Mouse (Mus musculus) embryonic facial prominence, embryonic 14.5 days (tissue): ENCODE measurements around the gene Myo1e. TPM values are rescaled to one million over a fixed set of nuclear protein-coding genes. Genes with fewer than 3 reads are reported as not detected.

Source experiments
- ATAC-seq: fragments of 200-750 bp; cut with Nextera tagmentation; 2 replicates; pipeline ENCODE4 v1.8.0; 2017; ENCODE audit warnings: low read depth, moderate number of reproducible peaks, moderate TSS enrichment
- DNase-seq: peaks from one replicate; pipeline ENCODE4 v3.0.0-alpha.2; 2015; ENCODE audit warnings: low spot score
- H3K27ac ChIP-seq: fragments of 300-500 bp; sonication (generic); replicated peaks from 2 replicates; pipeline ENCODE4 v1.5.1; 2014; ENCODE audit warnings: low read depth, mild to moderate bottlenecking, low read length, moderate library complexity
- H3K27me3 ChIP-seq: fragments of 300-500 bp; sonication (generic); replicated peaks from 2 replicates; pipeline ENCODE4 v1.6.1; 2014; ENCODE audit warnings: low read length; ENCODE audit not compliant: control insufficient read depth, insufficient read depth
- H3K36me3 ChIP-seq: fragments of 300-500 bp; sonication (generic); 2 replicates; pipeline ENCODE4 v1.6.1; 2014; ENCODE audit warnings: low read length, mixed read lengths; ENCODE audit not compliant: control insufficient read depth, insufficient read depth
- H3K4me1 ChIP-seq: fragments of 300-500 bp; sonication (generic); 2 replicates; pipeline ENCODE4 v1.6.1; 2014; ENCODE audit warnings: antibody characterized with exemption, low read length; ENCODE audit not compliant: control insufficient read depth, insufficient read depth
- H3K4me2 ChIP-seq: fragments of 300-500 bp; sonication (generic); 2 replicates; pipeline ENCODE4 v1.6.1; 2014; ENCODE audit warnings: low read depth, mild to moderate bottlenecking, low read length, moderate library complexity, mixed read lengths
- H3K4me3 ChIP-seq: fragments of 300-500 bp; sonication (generic); 2 replicates; pipeline ENCODE4 v1.5.1; 2014; ENCODE audit warnings: low read depth, mild to moderate bottlenecking, low read length
- H3K9ac ChIP-seq: fragments of 300-500 bp; sonication (generic); 2 replicates; pipeline ENCODE4 v1.6.1; 2014; ENCODE audit warnings: low read depth, mild to moderate bottlenecking, low read length, moderate library complexity, mixed read lengths
- H3K9me3 ChIP-seq: fragments of 300-500 bp; sonication (generic); 2 replicates; pipeline ENCODE4 v1.6.1; 2016; ENCODE audit warnings: low read length; ENCODE audit not compliant: control insufficient read depth
- WGBS: fragments of 180-500 bp; shearing (Covaris S2); extraction: QIAGEN DNeasy Blood & Tissue Kit; methylation state at CpG from one replicate; pipeline ENCODE4 v1.1.7; 2014; 5-methylcytosine and 5-hydroxymethylcytosine counted together
- polyA plus RNA-seq: library from polyadenylated mRNA; unstranded; fragments of >200 nt; fragmentation: Nextera tagmentation; extraction: Ambion mirVana; gene quantifications from 2 replicates; pipeline ENCODE4 v1.2.1, GENCODE M21; 2014

Gene Myo1e
- polyA plus RNA-seq, 1 experiment from 2014 or later: 22.4 TPM

DNA sequence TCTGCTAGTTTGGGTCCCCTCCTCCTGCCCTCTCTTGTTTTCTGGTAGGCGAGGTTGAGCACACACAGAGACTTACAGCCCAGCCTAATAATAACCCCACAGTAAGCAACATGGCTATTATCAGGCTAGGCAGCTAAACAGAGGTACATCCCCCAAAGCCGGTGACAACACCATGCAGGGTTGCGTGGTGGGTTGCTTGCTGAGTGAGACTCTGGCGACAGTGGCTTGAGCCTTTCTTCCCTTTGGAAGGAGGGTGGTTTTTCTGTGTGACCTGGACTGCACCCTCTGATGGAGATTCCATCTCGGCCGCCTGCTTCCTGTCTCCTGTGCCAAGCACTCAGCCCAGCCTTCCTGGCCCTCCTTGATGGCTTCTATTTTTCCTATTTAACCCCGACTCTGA, 56.6 kb downstream of the Myo1e start:
- Histone ChIP-seq H3K9me3 (no peaks in the 10 kb centered on the region), H3K4me1 (peaks cover 33% of the 10 kb centered on the region), H3K36me3 (no peaks in the 10 kb centered on the region), H3K4me3 (no peak overlapping the region), H3K9ac (no peak overlapping the region), H3K27me3 (no peaks in the 10 kb centered on the region), H3K27ac (peak overlapping the region; percentile 4; the same call in 1 of the 2 replicates), H3K4me2 (no peak overlapping the region)
- DNase-seq (no peak), ATAC-seq (no peak)
- WGBS: 38% methylated on average over 7 of the region's 7 CpGs

DNA sequence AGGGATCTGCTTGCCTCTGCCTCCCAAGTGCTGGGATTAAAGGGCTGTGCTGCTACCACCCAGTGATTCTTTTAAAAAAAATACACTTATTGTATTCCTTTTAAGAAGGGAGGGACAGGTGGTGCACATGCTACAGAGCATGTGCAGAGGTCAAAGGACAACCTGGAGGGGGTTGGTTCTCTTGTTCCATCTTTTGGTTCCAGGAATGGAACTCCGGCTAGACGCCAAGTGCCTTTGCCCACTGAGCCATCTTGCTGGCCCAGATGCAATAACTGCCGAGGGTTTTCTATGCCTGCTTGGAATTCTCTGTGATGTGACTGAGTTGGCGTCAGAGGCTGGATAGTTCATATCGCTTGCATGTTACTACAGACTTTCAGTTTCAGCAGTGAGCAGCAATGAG, 58.4 kb downstream of the Myo1e start:
- H3K27me3 ChIP-seq: no peaks in the 10 kb centered on the region
- H3K36me3 ChIP-seq: no peaks in the 10 kb centered on the region
- WGBS: 79% methylated on average over 5 of the region's 5 CpGs
- no peak overlapping the region for H3K4me3 ChIP-seq
- ATAC-seq: no peak
- DNase-seq: no peak
- peaks cover 28% of the 10 kb centered on the region for H3K4me1 ChIP-seq
- no peaks in the 10 kb centered on the region for H3K9me3 ChIP-seq
- H3K9ac ChIP-seq: no peak overlapping the region
- no peak overlapping the region for H3K27ac ChIP-seq
- no peak overlapping the region for H3K4me2 ChIP-seq

DNA sequence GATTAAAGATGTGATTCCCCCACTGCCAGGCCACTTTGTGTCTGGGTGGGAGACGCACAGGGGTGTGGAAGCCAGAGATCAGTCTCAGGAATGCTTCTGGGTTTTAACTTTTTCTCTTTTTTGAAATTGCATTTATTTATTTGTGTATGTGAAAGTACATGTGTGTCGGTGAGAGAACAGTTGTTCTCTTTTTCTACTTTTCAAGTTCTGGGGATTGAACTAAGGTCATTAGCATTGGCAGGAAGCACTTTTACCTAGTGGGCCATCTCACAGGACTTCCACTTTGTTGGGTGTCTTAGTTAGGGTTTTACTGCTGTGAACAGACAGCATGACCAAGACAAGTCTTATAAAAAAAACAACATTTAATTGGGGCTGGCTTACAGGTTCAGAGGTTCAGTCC, 59.0 kb downstream of the Myo1e start:
- Histone ChIP-seq H3K27ac (no peak overlapping the region), H3K9me3 (no peaks in the 10 kb centered on the region), H3K9ac (no peak overlapping the region), H3K4me3 (no peak overlapping the region), H3K4me2 (no peak overlapping the region), H3K27me3 (no peaks in the 10 kb centered on the region), H3K36me3 (no peaks in the 10 kb centered on the region), H3K4me1 (peaks cover 22% of the 10 kb centered on the region)
- ATAC-seq (no peak), DNase-seq (no peak)
- WGBS: 93% methylated on average over 2 of the region's 2 CpGs

DNA sequence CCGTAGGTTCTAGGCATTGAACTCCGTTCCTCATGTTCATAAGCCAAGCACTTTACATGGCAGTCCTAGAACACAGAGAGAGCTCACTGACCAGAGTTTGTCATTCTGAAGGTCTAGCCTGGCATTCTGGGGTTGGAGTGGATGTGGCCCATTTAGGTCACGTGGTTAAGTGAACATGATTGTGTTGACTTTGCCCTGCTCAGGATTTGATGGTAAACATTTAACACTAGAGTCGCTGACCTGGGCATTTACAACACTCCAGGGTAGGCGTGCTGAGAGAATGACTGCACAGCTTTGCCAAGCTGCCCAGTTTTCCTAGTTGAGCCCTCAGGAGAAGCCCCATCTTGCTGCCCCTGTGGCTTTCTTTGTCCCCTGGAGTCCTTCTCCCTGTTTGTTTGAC, 60.0 kb downstream of the Myo1e start:
- ATAC-seq (no peak), DNase-seq (no peak)
- WGBS: 93% methylated on average over 5 of the region's 5 CpGs
- Histone ChIP-seq H3K4me2 (no peak overlapping the region), H3K36me3 (no peaks in the 10 kb centered on the region), H3K4me3 (no peak overlapping the region), H3K27me3 (no peaks in the 10 kb centered on the region), H3K27ac (no peak overlapping the region), H3K4me1 (peaks cover 13% of the 10 kb centered on the region), H3K9me3 (no peaks in the 10 kb centered on the region), H3K9ac (no peak overlapping the region)

DNA sequence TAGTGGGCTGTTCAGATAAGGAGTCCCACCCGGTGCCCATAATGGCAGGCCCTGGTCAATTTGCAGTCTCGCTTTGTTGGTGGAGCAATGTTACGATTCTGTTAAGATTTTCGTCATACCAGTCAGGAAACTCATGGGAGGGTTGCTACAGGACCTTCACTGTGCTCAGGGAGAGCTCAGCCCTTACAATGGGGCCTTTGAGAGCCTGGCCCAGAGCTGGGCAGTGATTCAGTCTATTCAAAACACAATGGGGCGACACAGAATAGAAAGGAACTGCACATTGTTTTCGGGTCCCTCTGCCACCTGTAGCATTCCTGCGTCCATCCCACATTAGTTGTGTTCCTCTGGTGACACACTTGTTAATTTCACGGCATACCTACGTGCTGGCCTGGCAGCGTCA, 62.2 kb downstream of the Myo1e start:
- WGBS: 59% methylated on average over 10 of the region's 10 CpGs
- Histone ChIP-seq H3K36me3 (no peaks in the 10 kb centered on the region), H3K4me2 (no peak overlapping the region), H3K27ac (no peak overlapping the region), H3K4me3 (no peak overlapping the region), H3K9ac (no peak overlapping the region), H3K4me1 (no peaks in the 10 kb centered on the region), H3K9me3 (no peaks in the 10 kb centered on the region), H3K27me3 (no peaks in the 10 kb centered on the region)
- ATAC-seq: peak; percentile 44
- DNase-seq: no peak

DNA sequence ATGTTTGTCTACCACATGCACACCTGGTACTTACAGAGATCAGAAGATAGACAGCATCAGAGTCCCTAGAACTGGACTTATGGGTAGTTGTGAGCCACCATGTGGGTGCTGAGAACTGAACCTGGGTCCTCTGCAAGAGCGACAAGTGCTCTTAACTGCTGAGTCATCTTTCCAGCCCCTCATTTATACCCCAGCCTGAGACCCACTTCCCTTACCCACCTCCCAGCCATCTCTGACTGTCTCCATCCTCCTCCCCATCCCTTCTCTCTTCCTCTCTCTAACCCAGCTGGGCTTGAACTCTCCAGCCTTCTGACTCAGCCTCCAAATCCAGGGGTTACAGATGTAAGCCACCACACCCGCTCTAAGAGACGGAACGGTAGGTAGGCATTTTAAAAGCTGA, 63.3 kb downstream of the Myo1e start:
- Histone ChIP-seq H3K36me3 (no peaks in the 10 kb centered on the region), H3K4me3 (no peak overlapping the region), H3K9me3 (no peaks in the 10 kb centered on the region), H3K27ac (no peak overlapping the region), H3K4me2 (no peak overlapping the region), H3K27me3 (no peaks in the 10 kb centered on the region), H3K9ac (no peak overlapping the region), H3K4me1 (no peaks in the 10 kb centered on the region)
- ATAC-seq: no peak
- no peak for DNase-seq
- WGBS: 84% methylated on average over 4 of the region's 4 CpGs

DNA sequence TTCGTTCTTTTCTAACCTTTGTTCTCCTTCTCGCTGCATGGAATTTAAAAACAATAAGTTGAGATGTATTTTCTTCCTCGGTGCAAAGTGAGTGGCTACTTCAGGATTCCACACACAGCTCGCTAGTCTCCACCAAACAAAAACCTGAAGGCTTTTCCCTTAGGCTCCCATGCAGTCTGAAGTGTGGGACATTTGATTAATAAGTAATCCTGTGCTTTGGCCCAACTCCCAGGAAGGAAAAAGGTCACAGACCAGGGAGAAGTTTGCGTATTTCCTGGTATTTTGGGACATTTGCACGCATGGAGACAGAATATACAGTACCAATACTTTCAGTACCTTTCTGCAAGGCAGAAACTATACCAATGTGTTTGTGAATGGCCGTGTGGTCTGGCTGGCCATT, 64.0 kb downstream of the Myo1e start:
- H3K27me3 ChIP-seq: no peaks in the 10 kb centered on the region
- WGBS: 66% methylated on average over 7 of the region's 7 CpGs
- no peak overlapping the region for H3K4me3 ChIP-seq
- H3K4me1 ChIP-seq: no peaks in the 10 kb centered on the region
- H3K36me3 ChIP-seq: no peaks in the 10 kb centered on the region
- DNase-seq: no peak
- H3K9me3 ChIP-seq: no peaks in the 10 kb centered on the region
- no peak for ATAC-seq
- no peak overlapping the region for H3K27ac ChIP-seq
- no peak overlapping the region for H3K9ac ChIP-seq
- no peak overlapping the region for H3K4me2 ChIP-seq

DNA sequence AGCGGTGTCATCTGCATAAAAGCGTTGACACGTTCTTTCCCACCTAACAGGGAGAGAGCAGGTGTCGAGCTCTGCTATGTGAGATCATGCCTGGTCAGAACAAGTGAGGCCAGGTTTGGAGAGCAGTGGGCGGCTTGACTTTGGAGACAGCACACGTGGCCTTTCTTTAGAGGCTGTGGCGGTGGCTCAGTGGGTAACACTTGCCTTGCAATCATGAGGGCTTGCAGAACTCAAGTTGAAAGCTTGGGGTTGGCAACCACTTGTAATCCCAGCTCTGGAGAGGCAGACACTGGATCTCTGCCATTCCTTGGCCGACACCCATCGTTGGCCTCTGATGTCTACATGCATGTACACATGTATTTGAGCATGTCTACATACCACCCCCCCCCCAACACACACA, 64.5 kb downstream of the Myo1e start:
- Histone ChIP-seq H3K9ac (no peak overlapping the region), H3K4me3 (no peak overlapping the region), H3K36me3 (no peaks in the 10 kb centered on the region), H3K4me1 (no peaks in the 10 kb centered on the region), H3K9me3 (no peaks in the 10 kb centered on the region), H3K27me3 (no peaks in the 10 kb centered on the region), H3K4me2 (no peak overlapping the region), H3K27ac (no peak overlapping the region)
- WGBS: 89% methylated on average over 9 of the region's 9 CpGs
- DNase-seq (no peak), ATAC-seq (no peak)

DNA sequence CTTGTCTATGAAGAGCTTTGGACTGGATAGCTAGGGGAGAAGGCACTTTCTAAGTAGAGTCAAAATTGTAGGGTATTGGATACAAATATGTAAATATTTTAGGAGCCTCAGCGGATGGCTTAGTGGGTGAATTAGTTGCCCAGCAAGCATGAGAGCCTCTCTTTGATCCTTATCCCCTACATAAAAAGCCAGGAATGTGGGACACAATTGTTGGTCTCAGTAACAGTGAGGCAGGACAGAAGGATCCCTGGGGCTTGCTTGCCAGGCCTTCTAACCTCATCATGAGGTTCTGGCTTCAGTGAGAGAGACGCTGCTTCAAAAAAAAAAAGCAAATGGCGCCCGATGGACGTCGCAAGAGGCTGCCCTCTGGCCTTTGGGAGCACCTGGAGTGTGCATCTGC, 66.9 kb downstream of the Myo1e start:
- 85% methylated on average over 6 of the region's 6 CpGs for WGBS
- ATAC-seq: no peak
- Histone ChIP-seq H3K9me3 (no peaks in the 10 kb centered on the region), H3K27me3 (no peaks in the 10 kb centered on the region), H3K4me3 (no peak overlapping the region), H3K36me3 (no peaks in the 10 kb centered on the region), H3K4me1 (no peaks in the 10 kb centered on the region), H3K27ac (no peak overlapping the region), H3K9ac (no peak overlapping the region), H3K4me2 (no peak overlapping the region)
- no peak for DNase-seq
